Comparison of ENCODE assay signal across 8 mouse cellular contexts in genomic region chr7:127346676-127347075, GRCm38 (mm10). TPM values are rescaled to one million over a fixed set of nuclear protein-coding genes. Genes with fewer than 3 reads are reported as not detected.
DNase-seq lines count a peak whose midpoint lies in the region; ATAC-seq and TF ChIP-seq lines count a peak whose summit lies in the region.

No protein-coding gene starts in this region.

- WGBS in heart, embryonic 10.5 days = 4% methylated on average over 8 of the region's 8 CpGs
- WGBS in forebrain, postnatal 0 days = 14% methylated on average over 8 of the region's 8 CpGs

- peak overlapping the region; percentile 62 for H3K4me2 ChIP-seq in forebrain, postnatal 0 days (ENCODE audit: low read depth)

- DNase-seq in heart, embryonic 10.5 days (ENCODE audit: low spot score) = no peak
- no peak for DNase-seq in heart, postnatal 25 days (ENCODE audit: low spot score)
- no peak for DNase-seq in forebrain, postnatal 0 days
- peak; percentile 86 for DNase-seq in kidney, postnatal 14 days
- DNase-seq in lung, postnatal 4 days = peak; percentile 74 to 82
- DNase-seq in frontal cortex, postnatal 36 days (ENCODE audit: low spot score in 2 of 2) = no peak
- no peak for DNase-seq in adrenal gland, postnatal 14 days

- peaks cover 24% of the 10 kb centered on the region for H3K36me3 ChIP-seq in heart, embryonic 10.5 days
- peaks cover 11% of the 10 kb centered on the region; the same call in 1 of the 2 replicates for H3K36me3 ChIP-seq in forebrain, postnatal 0 days (ENCODE audit: insufficient read depth)

- peak overlapping the region; percentile 93 for H3K4me3 ChIP-seq in heart, embryonic 10.5 days
- H3K4me3 ChIP-seq in forebrain, postnatal 0 days (ENCODE audit: low read depth, low read length) = peak overlapping the region; percentile 91; the same call in 1 of the 2 replicates

- H3K27ac ChIP-seq in heart, embryonic 10.5 days = peak overlapping the region; percentile 98
- H3K27ac ChIP-seq in forebrain, postnatal 0 days (ENCODE audit: low read depth, low read length) = no peak overlapping the region

- no peak for ATAC-seq in forebrain, postnatal 0 days
- no peak for ATAC-seq in erythroblast, adult 5-6 weeks (replicated peaks; ENCODE audit: low FRiP score, poor library complexity, severe bottlenecking)

- no peaks in the 10 kb centered on the region for H3K27me3 ChIP-seq in heart, embryonic 10.5 days (ENCODE audit: insufficient read depth, poor library complexity, severe bottlenecking)
- no peaks in the 10 kb centered on the region for H3K27me3 ChIP-seq in forebrain, postnatal 0 days (ENCODE audit: insufficient read depth, low read length)

- H3K9ac ChIP-seq in forebrain, postnatal 0 days = 0 out of 2 replicates have a peak overlapping the region, but pooled peaks have one; percentile 93

- no peaks in the 10 kb centered on the region for H3K9me3 ChIP-seq in heart, embryonic 10.5 days
- H3K9me3 ChIP-seq in forebrain, postnatal 0 days (ENCODE audit: low read length) = no peaks in the 10 kb centered on the region

- intact Hi-C loops in heart, postnatal 25 days (cut with DNase I) = no loop called here

- no peak for TF ChIP-seq CTCF in forebrain, postnatal 0 days (IDR thresholded peaks at IDR 0.05; ENCODE audit: low read depth)

- peaks cover 40% of the 10 kb centered on the region for H3K4me1 ChIP-seq in heart, embryonic 10.5 days
- 0 out of 2 replicates have a peak, but pooled peaks cover 5% of the 10 kb centered on the region for H3K4me1 ChIP-seq in forebrain, postnatal 0 days (ENCODE audit: insufficient read depth)

RNA-seq across cellular contexts. Expression of gene Zfp768, which starts 1.3 kb away (rescaled TPM):
- 18.7 and 19.0 TPM in 2 replicates for polyA plus RNA-seq in heart, embryonic 10.5 days (2016; fragmentation: Nextera tagmentation; extraction: Ambion mirVana)
- 10 to 100 TPM; 35.4 to 41.3 TPM for total RNA-seq in heart, postnatal 25 days (2021)
- 29.5 and 31.7 TPM in 2 replicates for total RNA-seq in forebrain, postnatal 0 days (2014; rRNA removed)
- polyA plus RNA-seq in forebrain, postnatal 0 days (2015; fragmentation: Nextera tagmentation; extraction: Ambion mirVana) = 9.8 and 10.0 TPM in 2 replicates
- total RNA-seq in adrenal gland, postnatal 14 days (2021) = 31.2 and 33.3 TPM in 2 replicates
- total RNA-seq in erythroblast, adult 5-6 weeks (2015; ENCODE audit: low replicate concordance) = 1.2 TPM in 1 of 2 replicates, not detected in the other
- total RNA-seq in erythroblast, adult 5-6 weeks (2017; ENCODE audit: low replicate concordance) = 0.94 and 1.5 TPM in 2 replicates

RNA-seq across cellular contexts. Expression of gene Zfp747, which starts 29.2 kb away (rescaled TPM):
- 5.3 and 6.7 TPM in 2 replicates for polyA plus RNA-seq in heart, embryonic 10.5 days (2016; fragmentation: Nextera tagmentation; extraction: Ambion mirVana)
- 1 to 10 TPM; 3.4 to 4.7 TPM for total RNA-seq in heart, postnatal 25 days (2021)
- total RNA-seq in forebrain, postnatal 0 days (2014; rRNA removed) = 8.5 and 9.2 TPM in 2 replicates
- polyA plus RNA-seq in forebrain, postnatal 0 days (2015; fragmentation: Nextera tagmentation; extraction: Ambion mirVana) = 2.9 and 4.7 TPM in 2 replicates
- total RNA-seq in adrenal gland, postnatal 14 days (2021) = 8.7 and 10.0 TPM in 2 replicates
- total RNA-seq in erythroblast, adult 5-6 weeks (2015; ENCODE audit: low replicate concordance) = 0.42 and 1.2 TPM in 2 replicates
- total RNA-seq in erythroblast, adult 5-6 weeks (2017; ENCODE audit: low replicate concordance) = 1.0 and 1.3 TPM in 2 replicates

RNA-seq across cellular contexts. Expression of gene 9130019O22Rik, which starts 40.3 kb away (rescaled TPM):
- polyA plus RNA-seq in heart, embryonic 10.5 days (2016; fragmentation: Nextera tagmentation; extraction: Ambion mirVana) = 4.6 and 4.8 TPM in 2 replicates
- total RNA-seq in heart, postnatal 25 days (2021) = 1 to 10 TPM; 2.2 to 2.3 TPM
- 3.2 and 4.6 TPM in 2 replicates for total RNA-seq in forebrain, postnatal 0 days (2014; rRNA removed)
- 0.89 and 1.3 TPM in 2 replicates for polyA plus RNA-seq in forebrain, postnatal 0 days (2015; fragmentation: Nextera tagmentation; extraction: Ambion mirVana)
- total RNA-seq in adrenal gland, postnatal 14 days (2021) = 3.3 and 5.3 TPM in 2 replicates
- 0.38 TPM in 1 of 2 replicates, not detected in the other for total RNA-seq in erythroblast, adult 5-6 weeks (2015; ENCODE audit: low replicate concordance)
- total RNA-seq in erythroblast, adult 5-6 weeks (2017; ENCODE audit: low replicate concordance) = 1.4 and 1.8 TPM in 2 replicates

RNA-seq across cellular contexts. Expression of gene E430018J23Rik, which starts 46.8 kb away (rescaled TPM):
- 3.8 and 5.5 TPM in 2 replicates for polyA plus RNA-seq in heart, embryonic 10.5 days (2016; fragmentation: Nextera tagmentation; extraction: Ambion mirVana)
- total RNA-seq in heart, postnatal 25 days (2021) = 1 to 10 TPM; 4.4 to 5.3 TPM
- 10.2 and 13.5 TPM in 2 replicates for total RNA-seq in forebrain, postnatal 0 days (2014; rRNA removed)
- polyA plus RNA-seq in forebrain, postnatal 0 days (2015; fragmentation: Nextera tagmentation; extraction: Ambion mirVana) = 1.7 and 2.4 TPM in 2 replicates
- total RNA-seq in adrenal gland, postnatal 14 days (2021) = 8.5 and 9.4 TPM in 2 replicates
- total RNA-seq in erythroblast, adult 5-6 weeks (2015; ENCODE audit: low replicate concordance) = not detected in 2 replicates
- 0.28 and 3.4 TPM in 2 replicates for total RNA-seq in erythroblast, adult 5-6 weeks (2017; ENCODE audit: low replicate concordance)

RNA-seq across cellular contexts. Expression of gene Itgal, which starts 50.6 kb away (rescaled TPM):
- polyA plus RNA-seq in heart, embryonic 10.5 days (2016; fragmentation: Nextera tagmentation; extraction: Ambion mirVana) = 0.72 and 0.92 TPM in 2 replicates
- total RNA-seq in heart, postnatal 25 days (2021) = 1 to 10 TPM; 1.2 to 2.0 TPM
- 0.62 and 0.76 TPM in 2 replicates for total RNA-seq in forebrain, postnatal 0 days (2014; rRNA removed)
- 0.56 and 0.59 TPM in 2 replicates for polyA plus RNA-seq in forebrain, postnatal 0 days (2015; fragmentation: Nextera tagmentation; extraction: Ambion mirVana)
- 2.2 and 8.8 TPM in 2 replicates for total RNA-seq in adrenal gland, postnatal 14 days (2021)
- total RNA-seq in erythroblast, adult 5-6 weeks (2015; ENCODE audit: low replicate concordance) = 29.0 and 34.4 TPM in 2 replicates
- 4.0 and 10.4 TPM in 2 replicates for total RNA-seq in erythroblast, adult 5-6 weeks (2017; ENCODE audit: low replicate concordance)

Comparison
In these comparisons a context has a peak if more than half of its experiments do, and no peak if none do; other contexts are left out.
1. DNase-seq: peak in kidney, postnatal 14 days (single experiment) and lung, postnatal 4 days (2 of 2); none in heart, embryonic 10.5 days (single experiment), heart, postnatal 25 days (single experiment), forebrain, postnatal 0 days (single experiment), frontal cortex, postnatal 36 days (0 of 2) and adrenal gland, postnatal 14 days (single experiment).
2. RNA of gene Zfp768, which starts 1.3 kb away (total RNA-seq): 35.4 to 41.3 TPM in heart, postnatal 25 days, 31.2 to 33.3 TPM in adrenal gland, postnatal 14 days and 29.5 to 31.7 TPM in forebrain, postnatal 0 days; 0.94 to 1.5 TPM in erythroblast, adult 5-6 weeks; every median in the first group is over 10 times any median in the second.